Mouse (Mus musculus) ES-CJ7 (cell line): ENCODE results near the gene Sod2.
"Not testable (repeated sequence)": the region's sequence is repeated elsewhere in the genome, so short reads cannot be mapped to it uniquely, and the experiment has no call there.

ENCODE experiments used
- DNase-seq: peaks from one replicate; pipeline ENCODE4 v3.0.0; 2011; ENCODE audit warnings: low read depth, low spot score

Sod2 gene

GRCm38 (mm10) chr17:13009887-13010286 lies 3.2 kb downstream of the Sod2 start:
- peak; percentile 58 for DNase-seq

- no peak for DNase-seq
Measured at GRCm38 (mm10) chr17:13013316-13013715, 6.7 kb downstream of the Sod2 start.

- not testable (repeated sequence) for DNase-seq
Measured at GRCm38 (mm10) chr17:13036627-13037192, 30.1 kb downstream of the Sod2 start.

- peak; percentile 86 for DNase-seq
Measured at GRCm38 (mm10) chr17:13043846-13044673, 37.4 kb downstream of the Sod2 start.

- not testable (repeated sequence) for DNase-seq
Measured at GRCm38 (mm10) chr17:13052124-13052813, 45.6 kb downstream of the Sod2 start, which contains the start of gene Gpr31b. Gpr31b (minus strand) TSS chr17:13052296.

GRCm38 (mm10) chr17:13060804-13061203 lies 54.2 kb downstream of the Sod2 start, which contains the start of gene Tcp10b:
Tcp10b (plus strand) TSS chr17:13061104.
- not testable (repeated sequence) for DNase-seq

- DNase-seq = not testable (repeated sequence)
Measured at GRCm38 (mm10) chr17:13062882-13063281, 56.2 kb downstream of the Sod2 start.

- not testable (repeated sequence) for DNase-seq
Measured at GRCm38 (mm10) chr17:13067864-13068385, 61.3 kb downstream of the Sod2 start.

- not testable (repeated sequence) for DNase-seq
Measured at GRCm38 (mm10) chr17:13069227-13069626, 62.6 kb downstream of the Sod2 start.
